Mouse (Mus musculus) ES-Bruce4 (cell line): ENCODE measurements at regions not wholly inside any gene's neighbourhood (a gene's known extent, or its start where the extent isn't known, plus 50 kb on each side); places are given as distances from the start of the nearest gene placed in this dataset.

Experiments used
- H3K27ac ChIP-seq: 2 replicates; pipeline ENCODE4 v1.5.1; 2012; ENCODE audit warnings: low read length, inconsistent platforms; ENCODE audit not compliant: insufficient read depth
- H3K27me3 ChIP-seq: 2 replicates; pipeline ENCODE4 v1.6.1; 2012; ENCODE audit warnings: mild to moderate bottlenecking, low read length, inconsistent platforms; ENCODE audit not compliant: control insufficient read depth, poor library complexity, insufficient read depth, severe bottlenecking
- H3K36me3 ChIP-seq: 2 replicates; pipeline ENCODE4 v1.6.1; 2012; ENCODE audit warnings: inconsistent platforms, mild to moderate bottlenecking, low read length, moderate library complexity; ENCODE audit not compliant: control insufficient read depth, poor library complexity, insufficient read depth, severe bottlenecking
- H3K4me1 ChIP-seq: one replicate; pipeline ENCODE4 v1.8.1; 2011; ENCODE audit warnings: low read length; ENCODE audit not compliant: control insufficient read depth, insufficient read depth
- H3K4me3 ChIP-seq: 2 replicates; pipeline ENCODE4 v1.5.1; 2011; ENCODE audit warnings: low read depth, mild to moderate bottlenecking, low read length
- H3K9ac ChIP-seq: 2 replicates; pipeline ENCODE4 v1.6.1; 2012; ENCODE audit warnings: low read depth, mild to moderate bottlenecking, inconsistent platforms; ENCODE audit not compliant: poor library complexity, severe bottlenecking
- H3K9me3 ChIP-seq: replicated peaks from 2 replicates; pipeline ENCODE4 v1.6.1; 2012; ENCODE audit warnings: mild to moderate bottlenecking, low read length, inconsistent platforms; ENCODE audit not compliant: control insufficient read depth, poor library complexity, insufficient read depth, severe bottlenecking
- CTCF ChIP-seq: IDR thresholded peaks from one replicate; pipeline ENCODE4 v1.8.1; 2011; ENCODE audit warnings: low read depth, low read length
- EP300 ChIP-seq: IDR thresholded peaks from 2 replicates; pipeline ENCODE4 v1.6.1; 2011; ENCODE audit warnings: low read depth, low read length; ENCODE audit not compliant: insufficient read depth
- POLR2A ChIP-seq: IDR thresholded peaks from one replicate; pipeline ENCODE4 v1.8.1; 2011; ENCODE audit warnings: low read length; ENCODE audit not compliant: insufficient read depth

- no peak for TF ChIP-seq POLR2A
- no peak for TF ChIP-seq EP300
- H3K9me3 ChIP-seq, result no peaks in the 10 kb centered on the region
- no peaks in the 10 kb centered on the region for H3K27me3 ChIP-seq
- no peaks in the 10 kb centered on the region for H3K4me1 ChIP-seq
- H3K27ac ChIP-seq, result no peak overlapping the region
- H3K36me3 ChIP-seq, result no peaks in the 10 kb centered on the region
- no peak overlapping the region for H3K4me3 ChIP-seq
- no peak overlapping the region for H3K9ac ChIP-seq
These were observed 300.4 kb upstream of the Kynu start for GRCm38 (mm10) chr2:43254709-43255108.

- H3K36me3 ChIP-seq, result no peaks in the 10 kb centered on the region
- no peaks in the 10 kb centered on the region for H3K27me3 ChIP-seq
- H3K9ac ChIP-seq, result no peak overlapping the region
- no peak overlapping the region for H3K27ac ChIP-seq
- H3K4me1 ChIP-seq, result no peaks in the 10 kb centered on the region
- TF ChIP-seq POLR2A (no peak), EP300 (no peak), CTCF (no peak)
- H3K4me3 ChIP-seq, result no peak overlapping the region
- no peaks in the 10 kb centered on the region for H3K9me3 ChIP-seq
These were observed 284.3 kb upstream of the Kynu start for GRCm38 (mm10) chr2:43270802-43271201.

GRCm38 (mm10) chr2:43272080-43272479, 283.0 kb upstream of the Kynu start:
- no peak for TF ChIP-seq CTCF
- no peak for TF ChIP-seq POLR2A
- TF ChIP-seq EP300, result no peak
- Histone ChIP-seq H3K9me3 (no peaks in the 10 kb centered on the region), H3K9ac (no peak overlapping the region), H3K4me1 (no peaks in the 10 kb centered on the region), H3K4me3 (no peak overlapping the region), H3K27ac (no peak overlapping the region), H3K36me3 (no peaks in the 10 kb centered on the region), H3K27me3 (no peaks in the 10 kb centered on the region)

- Histone ChIP-seq H3K36me3 (no peaks in the 10 kb centered on the region), H3K4me3 (no peak overlapping the region), H3K4me1 (no peaks in the 10 kb centered on the region), H3K27me3 (no peaks in the 10 kb centered on the region), H3K27ac (no peak overlapping the region), H3K9me3 (no peaks in the 10 kb centered on the region), H3K9ac (no peak overlapping the region)
- no peak for TF ChIP-seq POLR2A
- no peak for TF ChIP-seq CTCF
These were observed 281.1 kb upstream of the Kynu start for GRCm38 (mm10) chr2:43274012-43274411.

DNA sequence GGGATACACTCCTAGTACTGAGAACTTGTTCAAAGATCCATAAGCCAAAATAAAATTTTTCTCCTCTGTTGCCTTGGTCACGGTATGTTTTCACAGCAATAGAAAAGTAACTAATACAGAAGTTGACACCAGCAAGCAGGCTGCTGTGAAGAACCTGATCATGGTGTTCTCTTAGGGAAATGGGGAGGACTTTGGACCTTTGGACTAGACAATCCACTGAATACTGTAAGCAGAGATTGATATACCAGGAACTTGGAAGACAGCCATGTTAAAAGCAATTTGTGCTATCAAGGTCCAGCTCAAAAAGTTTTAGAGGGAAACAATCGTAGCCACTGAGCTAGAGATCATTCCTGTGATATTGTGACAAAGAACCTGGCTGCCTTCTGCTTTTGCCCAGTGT, 259.3 kb upstream of the Kynu start:
- no peak for TF ChIP-seq EP300
- no peak for TF ChIP-seq POLR2A
- no peak for TF ChIP-seq CTCF
- Histone ChIP-seq H3K4me3 (no peak overlapping the region), H3K9me3 (no peaks in the 10 kb centered on the region), H3K4me1 (no peaks in the 10 kb centered on the region), H3K27me3 (no peaks in the 10 kb centered on the region), H3K27ac (no peak overlapping the region), H3K9ac (no peak overlapping the region), H3K36me3 (no peaks in the 10 kb centered on the region)

DNA sequence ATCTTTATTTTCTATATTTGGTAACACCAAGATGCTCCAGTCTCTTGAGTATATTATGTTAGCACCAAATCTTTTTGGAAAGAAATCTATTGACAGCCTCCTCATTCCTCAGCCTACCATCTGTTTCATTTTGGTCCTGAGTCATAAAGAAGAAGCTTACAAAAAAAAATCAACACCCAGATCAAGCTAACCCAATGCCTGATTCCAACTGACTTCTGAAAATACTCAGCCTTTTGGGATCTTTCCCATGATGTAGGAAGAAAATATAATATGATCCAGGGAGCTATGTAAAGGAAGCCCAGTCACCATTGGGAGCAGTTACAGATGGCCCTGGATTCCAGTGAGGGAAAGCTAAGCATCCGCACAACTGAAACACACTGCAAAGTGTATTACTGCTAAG, 231.3 kb upstream of the Kynu start:
- no peak for TF ChIP-seq EP300
- no peak for TF ChIP-seq POLR2A
- no peak for TF ChIP-seq CTCF
- Histone ChIP-seq H3K9ac (no peak overlapping the region), H3K4me1 (no peaks in the 10 kb centered on the region), H3K27ac (no peak overlapping the region), H3K9me3 (no peaks in the 10 kb centered on the region), H3K27me3 (no peaks in the 10 kb centered on the region), H3K36me3 (no peaks in the 10 kb centered on the region), H3K4me3 (no peak overlapping the region)

DNA sequence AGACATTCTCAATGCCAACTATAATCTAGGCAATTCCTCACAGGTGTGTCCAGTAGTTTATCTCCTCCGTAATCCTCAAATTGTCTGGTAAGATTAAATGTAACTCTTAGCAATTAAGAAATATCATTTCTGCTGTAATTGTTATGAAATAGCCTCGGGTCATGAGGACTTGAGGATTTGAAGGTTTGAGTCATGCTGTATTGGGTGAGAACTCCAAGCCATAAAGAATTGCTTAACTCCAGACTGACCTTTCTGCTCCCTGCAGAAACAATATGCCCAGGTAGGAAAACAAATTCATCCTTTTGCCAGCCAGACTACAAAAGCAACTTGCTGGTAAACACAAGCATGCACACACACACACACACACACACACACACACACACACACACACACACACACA, 190.8 kb upstream of the Kynu start:
- TF ChIP-seq CTCF (no peak), POLR2A (no peak), EP300 (no peak)
- no peaks in the 10 kb centered on the region for H3K4me1 ChIP-seq

More for the DNA sequence above, 190.8 kb upstream of the Kynu start:
- Histone ChIP-seq H3K4me3 (no peak overlapping the region), H3K27me3 (no peaks in the 10 kb centered on the region), H3K36me3 (peaks cover 3% of the 10 kb centered on the region), H3K27ac (peak overlapping the region; percentile 69), H3K9me3 (peaks cover 26% of the 10 kb centered on the region), H3K9ac (no peak overlapping the region)
